Mouse (Mus musculus) testis, adult 2 months (tissue): ENCODE data around the gene Gm44790. TPM values are rescaled to one million over a fixed set of nuclear protein-coding genes. Genes with fewer than 3 reads are reported as not detected.
"Not testable (repeated sequence)": the region's sequence is repeated elsewhere in the genome, so short reads cannot be mapped to it uniquely, and the experiment has no call there.

Experiments
- H3K27ac ChIP-seq: fragments of 200-500 bp; 2 replicates; pipeline ENCODE4 v1.5.1; 2012; ENCODE audit warnings: low read depth, low read length; ENCODE audit not compliant: control insufficient read depth, insufficient read depth
- H3K27me3 ChIP-seq: fragments of 200-500 bp; 2 replicates; pipeline ENCODE4 v1.6.1; 2012; ENCODE audit warnings: mild to moderate bottlenecking, low read length, moderate library complexity; ENCODE audit not compliant: control insufficient read depth, insufficient read depth
- H3K36me3 ChIP-seq: fragments of 200-500 bp; 2 replicates; pipeline ENCODE4 v1.6.1; 2012; ENCODE audit warnings: mild to moderate bottlenecking, low read length; ENCODE audit not compliant: control insufficient read depth, insufficient read depth
- H3K4me1 ChIP-seq: fragments of 200-500 bp; 2 replicates; pipeline ENCODE4 v1.6.1; 2012; ENCODE audit warnings: low read length; ENCODE audit not compliant: control insufficient read depth, insufficient read depth
- H3K4me3 ChIP-seq: fragments of 200-500 bp; 2 replicates; pipeline ENCODE4 v1.5.1; 2012; ENCODE audit warnings: low read depth, mild to moderate bottlenecking, low read length, moderate library complexity, mixed read lengths; ENCODE audit not compliant: control insufficient read depth
- CTCF ChIP-seq: fragments of 200-500 bp; IDR thresholded peaks from 2 replicates; pipeline ENCODE4 v1.5.1; 2012; ENCODE audit warnings: low read depth, mild to moderate bottlenecking, inconsistent platforms, low read length, moderate library complexity; ENCODE audit not compliant: control insufficient read depth, insufficient read depth, insufficient replicate concordance
- POLR2A ChIP-seq: fragments of 200-500 bp; IDR thresholded peaks from 2 replicates; pipeline ENCODE4 v1.6.1; 2012; ENCODE audit warnings: low read depth, mild to moderate bottlenecking, inconsistent platforms, low read length, moderate library complexity; ENCODE audit not compliant: control insufficient read depth
- polyA plus RNA-seq: library from polyadenylated mRNA; depleted of rRNA; stranded (reverse); fragments of >200 nt; gene quantifications from 2 replicates; pipeline ENCODE4 v1.2.3, GENCODE M21; 2012

Gene Gm44790
- polyA plus RNA-seq, 1 experiment, result 3.1 TPM

DNA sequence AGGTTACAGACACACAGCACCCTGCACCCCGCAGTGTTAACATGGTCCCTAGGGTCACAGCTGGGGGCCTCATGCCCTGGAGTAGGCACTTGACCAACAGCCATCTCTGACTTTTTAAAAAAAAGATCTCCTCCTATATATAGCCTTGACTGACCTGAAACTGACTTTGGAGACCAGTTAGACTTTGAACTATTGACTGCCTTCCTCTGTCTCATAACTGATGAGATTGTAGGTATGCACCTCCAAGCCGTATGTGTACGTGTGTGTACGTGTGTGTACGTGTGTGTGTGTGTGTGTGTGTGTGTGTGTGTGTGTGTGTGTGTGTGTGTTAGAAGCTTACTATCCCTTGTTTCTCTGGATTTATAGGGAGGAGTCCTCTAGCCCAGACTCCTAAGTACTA lies 55.4 kb downstream of the Gm44790 start:
- Histone ChIP-seq H3K27me3 (no peaks in the 10 kb centered on the region), H3K4me3 (no peak overlapping the region), H3K27ac (no peak overlapping the region), H3K4me1 (no peaks in the 10 kb centered on the region), H3K36me3 (no peaks in the 10 kb centered on the region)
- TF ChIP-seq CTCF, result no peak
- no peak for TF ChIP-seq POLR2A

DNA sequence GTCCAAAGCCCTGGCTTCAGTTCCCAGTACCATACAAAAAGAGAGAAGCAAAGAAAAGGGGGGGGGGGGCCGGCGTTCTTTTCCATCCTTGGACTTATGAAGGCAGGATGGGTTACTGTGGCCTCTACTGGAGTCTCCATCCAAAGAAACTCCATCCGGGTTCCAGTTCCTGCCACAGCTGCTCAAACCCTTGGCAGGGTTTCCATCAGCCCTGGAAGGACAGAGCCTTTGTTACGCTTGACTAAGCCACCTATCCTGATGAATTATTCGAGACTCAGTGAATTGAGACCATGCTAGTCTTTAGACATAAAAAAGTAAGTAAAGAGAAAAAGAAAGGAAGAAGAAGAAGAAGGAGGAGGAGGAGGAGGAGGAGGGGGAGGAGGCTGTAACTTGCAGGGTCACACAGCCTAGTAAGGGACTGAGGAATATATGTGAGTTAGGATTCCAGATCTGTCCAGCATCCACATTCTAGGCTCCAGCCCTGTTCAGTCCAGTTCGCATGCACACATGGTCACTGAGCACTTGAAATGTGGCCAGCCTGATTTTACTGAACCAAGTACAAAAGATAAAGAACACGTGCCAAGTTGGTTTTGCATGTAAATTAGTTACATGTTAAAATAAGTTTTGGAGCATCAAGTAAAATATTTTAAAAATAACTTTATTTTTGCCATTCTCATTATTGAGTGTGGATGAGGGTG lies 59.6 kb downstream of the Gm44790 start:
- Histone ChIP-seq H3K27me3 (no peaks in the 10 kb centered on the region), H3K4me1 (no peaks in the 10 kb centered on the region; the same call in 1 of the 2 replicates), H3K4me3 (no peak overlapping the region), H3K36me3 (no peaks in the 10 kb centered on the region), H3K27ac (no peak overlapping the region)
- TF ChIP-seq POLR2A (no peak), CTCF (no peak)

DNA sequence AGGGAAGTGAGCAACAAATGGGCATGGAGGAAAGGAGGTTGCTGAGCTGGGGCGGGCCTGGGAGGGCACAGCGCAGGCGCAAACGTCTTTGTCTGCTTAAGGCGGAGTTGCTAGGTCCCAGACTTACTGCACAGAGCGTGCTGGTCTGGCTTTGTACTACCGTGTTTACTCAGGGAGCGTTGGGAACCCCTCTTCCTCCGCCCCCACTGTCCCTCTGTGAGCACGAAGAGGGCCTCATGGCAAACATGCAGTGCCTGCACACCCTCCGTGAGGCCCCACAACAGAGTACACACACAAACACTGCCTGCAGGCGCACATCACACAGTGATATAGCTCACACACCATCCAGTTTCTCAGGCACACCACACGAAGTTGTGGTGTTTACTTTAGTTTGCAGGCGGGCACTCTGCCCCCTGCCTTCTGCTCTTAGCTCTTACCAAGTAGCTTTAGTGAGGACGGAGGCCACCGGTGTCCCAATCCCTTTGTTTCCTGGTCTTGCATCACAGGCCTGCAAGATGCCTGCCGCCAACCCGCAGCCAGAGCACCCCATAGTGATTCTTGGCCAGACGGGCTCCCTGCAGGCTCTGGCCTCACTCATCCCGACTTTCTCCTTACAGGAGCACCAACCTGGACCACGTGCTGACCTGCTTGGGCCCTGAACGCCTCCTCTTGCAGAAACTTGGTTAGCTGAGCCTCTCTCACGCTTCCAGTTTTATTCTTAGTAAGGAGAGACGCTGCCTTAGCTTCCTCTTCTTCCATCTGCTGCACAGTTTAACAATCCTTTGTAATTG lies 61.1 kb downstream of the Gm44790 start:
- Histone ChIP-seq H3K27me3 (no peaks in the 10 kb centered on the region), H3K4me1 (no peaks in the 10 kb centered on the region; the same call in 1 of the 2 replicates), H3K4me3 (no peak overlapping the region), H3K27ac (peak overlapping the region; percentile 37), H3K36me3 (no peaks in the 10 kb centered on the region)
- TF ChIP-seq CTCF (no peak), POLR2A (peak; percentile 43; the same call in 1 of the 2 replicates)

DNA sequence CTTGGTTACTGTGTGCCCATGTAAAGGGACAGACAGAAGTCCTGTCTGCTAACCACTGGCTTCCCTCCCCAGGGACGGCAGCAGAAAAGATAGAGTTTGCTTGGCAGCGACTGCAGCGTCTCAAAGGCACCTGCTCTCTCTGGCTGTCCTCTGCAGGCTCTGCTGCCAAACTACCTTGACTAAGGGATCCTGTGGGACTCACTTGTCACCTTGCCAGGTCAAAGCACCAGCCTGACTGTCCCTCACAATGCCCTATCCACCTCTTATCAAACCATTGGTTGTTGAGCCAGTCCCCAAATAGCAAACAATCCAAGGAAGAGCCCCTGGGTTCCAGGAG lies 61.7 kb downstream of the Gm44790 start:
- H3K36me3 ChIP-seq, result no peaks in the 10 kb centered on the region
- no peaks in the 10 kb centered on the region for H3K27me3 ChIP-seq
- H3K4me1 ChIP-seq, result no peaks in the 10 kb centered on the region; the same call in 1 of the 2 replicates
- no peak overlapping the region for H3K4me3 ChIP-seq
- TF ChIP-seq CTCF, result no peak
- peak overlapping the region; percentile 37; the same call in 1 of the 2 replicates for H3K27ac ChIP-seq

DNA sequence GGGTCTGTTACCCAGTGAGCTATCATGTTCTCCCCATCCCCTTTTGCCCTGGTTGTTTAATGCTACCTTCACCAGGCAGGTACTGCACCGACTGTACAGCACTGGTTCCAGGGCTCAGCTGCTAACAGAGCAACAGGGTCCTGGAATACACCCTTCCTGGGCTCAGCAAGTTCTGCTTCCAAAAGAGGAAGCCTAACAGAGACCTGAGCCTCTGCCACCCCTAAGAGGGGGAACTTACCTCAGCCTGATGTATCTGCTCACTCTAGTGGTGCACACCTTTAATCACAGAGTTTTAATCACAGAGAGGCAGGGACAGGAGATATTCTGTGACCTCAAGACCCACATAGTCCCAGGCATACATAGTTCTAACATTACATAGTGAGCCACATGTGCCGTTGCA lies 63.5 kb downstream of the Gm44790 start:
- Histone ChIP-seq H3K4me3 (no peak overlapping the region), H3K36me3 (no peaks in the 10 kb centered on the region), H3K4me1 (no peaks in the 10 kb centered on the region; the same call in 1 of the 2 replicates), H3K27me3 (no peaks in the 10 kb centered on the region), H3K27ac (no peak overlapping the region)
- no peak for TF ChIP-seq CTCF
- TF ChIP-seq POLR2A, result no peak

DNA sequence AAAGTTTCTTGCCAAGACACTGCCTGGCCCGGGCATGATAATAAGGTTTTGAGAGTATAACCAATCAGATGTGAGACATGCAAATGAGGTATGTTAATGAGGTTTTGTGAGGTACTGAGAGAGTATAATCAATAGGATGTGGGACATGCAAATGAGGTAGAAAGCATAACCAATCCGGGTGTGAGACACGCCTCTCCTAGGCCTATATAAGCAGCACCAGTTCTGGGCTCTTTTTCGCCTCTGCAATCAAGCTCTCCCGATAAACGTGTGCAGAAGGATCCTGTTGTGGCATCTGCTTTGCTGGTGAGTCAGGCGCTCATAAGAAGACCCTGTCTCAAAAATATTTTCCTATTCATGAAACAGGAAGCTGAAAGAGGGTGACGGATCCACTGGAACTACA lies 64.0 kb downstream of the Gm44790 start:
- not testable (repeated sequence) for H3K27ac ChIP-seq, H3K36me3 ChIP-seq, H3K4me1 ChIP-seq, H3K4me3 ChIP-seq, H3K27me3 ChIP-seq

DNA sequence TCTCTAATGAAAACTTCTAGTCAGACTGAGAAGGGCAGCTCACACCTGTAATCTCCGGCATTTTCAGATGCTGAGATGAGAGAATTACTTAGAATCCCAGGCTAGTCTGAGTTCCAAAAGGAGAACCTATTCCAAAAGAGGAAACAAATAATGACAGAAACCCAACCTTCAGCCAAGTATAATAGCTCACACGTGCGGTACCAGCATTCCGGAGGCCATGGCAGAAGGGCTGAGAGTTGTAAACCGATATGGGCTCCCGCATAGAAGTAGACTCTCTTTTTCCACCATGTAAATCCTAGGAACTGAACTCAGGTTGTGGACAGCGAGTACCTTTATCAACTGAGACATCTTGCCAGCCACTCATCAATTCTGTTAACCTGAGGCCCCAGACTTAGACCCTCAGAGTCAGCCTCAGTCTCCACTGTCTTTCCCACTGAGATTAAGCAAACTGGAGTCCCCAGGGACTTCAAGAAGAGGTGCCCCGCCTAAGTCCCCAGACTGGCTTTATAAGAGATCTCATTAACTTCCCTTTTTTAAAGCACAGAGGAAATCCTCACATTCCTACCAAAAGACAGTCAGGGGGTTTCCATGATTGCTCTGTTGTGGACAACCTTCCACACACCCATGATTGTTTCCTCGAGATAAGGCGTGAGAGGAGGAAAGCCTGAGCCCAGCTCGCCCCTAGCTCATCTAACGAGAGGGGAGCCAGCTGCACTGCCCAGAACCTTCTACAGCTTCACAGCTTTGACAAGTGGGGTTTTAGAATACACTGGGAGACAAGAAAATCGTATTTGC lies 67.2 kb downstream of the Gm44790 start:
- Histone ChIP-seq H3K27ac (no peak overlapping the region), H3K36me3 (no peaks in the 10 kb centered on the region), H3K4me1 (peaks cover 3% of the 10 kb centered on the region), H3K27me3 (no peaks in the 10 kb centered on the region), H3K4me3 (no peak overlapping the region)
- TF ChIP-seq CTCF (no peak), POLR2A (no peak)
